Mouse (Mus musculus) stomach, postnatal 0 days (tissue): Measurements from ENCODE around the gene Slit3.

Experiments
- CTCF ChIP-seq: IDR thresholded peaks from 2 replicates; pipeline ENCODE4 v1.5.1; 2016; ENCODE audit warnings: antibody characterized with exemption, low read depth, mild to moderate bottlenecking, moderate library complexity
- EP300 ChIP-seq: optimal IDR thresholded peaks from 2 replicates; pipeline ENCODE3; 2016; ENCODE audit warnings: antibody characterized with exemption

DNA sequence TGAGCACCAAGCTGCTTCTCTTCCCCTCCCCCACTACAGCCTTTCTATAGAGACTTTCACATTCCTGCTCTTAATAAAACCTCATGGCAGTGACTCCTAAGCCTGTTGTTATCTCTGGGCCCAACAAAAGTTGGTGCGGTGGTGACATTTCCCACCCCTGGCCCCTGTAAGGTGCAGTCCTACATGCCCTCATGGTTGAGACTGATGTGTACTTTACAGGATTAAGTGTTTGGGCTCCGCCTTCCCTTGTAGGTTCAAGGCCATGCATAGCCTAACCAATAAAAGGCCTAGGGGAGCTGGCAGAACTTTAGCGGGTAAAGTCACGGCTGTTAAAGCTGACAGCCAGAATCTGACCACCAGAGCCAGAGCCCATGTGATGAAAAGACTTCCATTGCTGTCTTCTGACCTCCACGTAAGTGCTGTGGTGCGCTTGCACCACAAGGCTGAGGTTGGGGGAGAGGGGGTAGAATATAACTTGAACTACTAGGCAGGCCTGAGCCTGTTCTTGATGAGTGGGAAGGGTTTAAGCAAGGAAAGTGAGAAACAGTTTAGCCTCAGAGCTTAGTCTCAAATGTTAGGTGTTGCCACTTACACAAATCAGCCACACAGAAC is 323.6 kb downstream of the Slit3 start:
- TF ChIP-seq EP300: no peak
- no peak for TF ChIP-seq CTCF
